Mouse (Mus musculus) layer of hippocampus, adult 8-10 months (tissue): ENCODE data around the gene Klhl25. TPM values are rescaled to one million over a fixed set of nuclear protein-coding genes. Genes with fewer than 3 reads are reported as not detected.
"Not testable (repeated sequence)": the region's sequence is repeated elsewhere in the genome, so short reads cannot be mapped to it uniquely, and the experiment has no call there.

Experiments
- DNase-seq, 2 experiments: peaks; one replicate each; pipeline ENCODE4 v3.0.0; 2022; ENCODE audit warnings: low spot score in 2 of 2
- total RNA-seq, 4 experiments: library from RNA; stranded (reverse); gene quantifications; 2 replicates each; pipeline ENCODE4 v1.2.4; 2022

Gene Klhl25
- total RNA-seq, 4 experiments from 2014 or later, result 7.6 to 14.6 (median 11.4) TPM

GRCm38 (mm10) chr7:75842306-75842705 is 5.8 kb upstream of the Klhl25 start:
- DNase-seq, result no peak

DNA sequence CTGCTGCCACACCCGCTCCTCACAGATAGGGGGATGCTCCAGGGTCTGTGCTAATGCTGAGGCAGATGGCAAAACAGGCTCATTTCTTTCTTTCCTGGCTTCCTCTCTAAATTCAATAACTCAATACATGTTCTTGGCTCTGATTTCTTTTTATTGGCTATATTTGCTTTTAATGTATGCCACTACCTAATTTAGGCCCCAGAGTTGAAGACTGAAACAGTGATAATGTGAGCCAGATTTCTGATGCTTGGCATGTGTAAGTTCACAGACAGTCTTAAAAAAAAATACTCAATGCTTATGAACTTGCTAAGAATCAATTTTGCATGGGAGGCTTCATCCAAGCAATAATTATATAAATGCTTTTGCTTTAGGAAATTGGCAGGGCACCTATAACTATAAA is 2.2 kb upstream of the Klhl25 start:
- no peak for DNase-seq

DNA sequence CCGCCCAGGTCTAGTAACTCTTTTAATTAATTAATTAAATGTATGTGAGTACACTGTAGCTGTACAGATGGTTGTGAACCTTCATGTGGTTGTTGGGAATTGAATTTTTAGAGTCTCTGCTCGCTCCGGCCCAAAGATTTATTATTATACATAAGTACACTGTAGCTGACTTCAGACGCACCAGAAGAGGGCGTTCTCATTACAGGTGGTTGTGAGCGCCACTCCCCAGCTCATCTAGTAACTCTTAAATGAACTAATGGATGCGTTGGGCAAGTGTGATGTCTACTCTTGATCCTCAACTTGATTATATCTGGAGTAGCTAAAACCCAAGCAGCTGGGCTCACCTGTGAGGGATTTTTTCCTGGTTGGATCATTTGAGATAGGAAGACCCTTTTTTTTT is 1.2 kb upstream of the Klhl25 start:
- no peak for DNase-seq

DNA sequence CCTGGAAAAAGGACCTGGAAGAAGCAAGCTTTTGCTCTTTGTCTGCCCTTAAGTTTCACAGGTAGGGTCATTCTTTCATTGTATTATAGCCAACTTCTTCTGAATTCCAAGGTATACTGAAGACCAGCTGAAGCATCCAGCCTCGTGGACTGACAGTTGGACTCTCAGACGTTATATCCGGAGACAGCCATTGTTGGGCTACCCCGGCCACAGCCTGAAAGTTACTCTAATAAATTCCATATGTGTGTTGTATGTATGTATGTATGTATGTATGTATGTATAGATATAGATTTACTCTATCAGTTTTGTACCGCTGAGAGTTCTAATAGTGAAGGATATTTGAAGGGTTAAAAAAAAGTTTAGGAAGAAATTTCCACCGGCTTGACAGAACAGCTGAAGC is 621 bp upstream of the Klhl25 start:
- DNase-seq, result no peak

DNA sequence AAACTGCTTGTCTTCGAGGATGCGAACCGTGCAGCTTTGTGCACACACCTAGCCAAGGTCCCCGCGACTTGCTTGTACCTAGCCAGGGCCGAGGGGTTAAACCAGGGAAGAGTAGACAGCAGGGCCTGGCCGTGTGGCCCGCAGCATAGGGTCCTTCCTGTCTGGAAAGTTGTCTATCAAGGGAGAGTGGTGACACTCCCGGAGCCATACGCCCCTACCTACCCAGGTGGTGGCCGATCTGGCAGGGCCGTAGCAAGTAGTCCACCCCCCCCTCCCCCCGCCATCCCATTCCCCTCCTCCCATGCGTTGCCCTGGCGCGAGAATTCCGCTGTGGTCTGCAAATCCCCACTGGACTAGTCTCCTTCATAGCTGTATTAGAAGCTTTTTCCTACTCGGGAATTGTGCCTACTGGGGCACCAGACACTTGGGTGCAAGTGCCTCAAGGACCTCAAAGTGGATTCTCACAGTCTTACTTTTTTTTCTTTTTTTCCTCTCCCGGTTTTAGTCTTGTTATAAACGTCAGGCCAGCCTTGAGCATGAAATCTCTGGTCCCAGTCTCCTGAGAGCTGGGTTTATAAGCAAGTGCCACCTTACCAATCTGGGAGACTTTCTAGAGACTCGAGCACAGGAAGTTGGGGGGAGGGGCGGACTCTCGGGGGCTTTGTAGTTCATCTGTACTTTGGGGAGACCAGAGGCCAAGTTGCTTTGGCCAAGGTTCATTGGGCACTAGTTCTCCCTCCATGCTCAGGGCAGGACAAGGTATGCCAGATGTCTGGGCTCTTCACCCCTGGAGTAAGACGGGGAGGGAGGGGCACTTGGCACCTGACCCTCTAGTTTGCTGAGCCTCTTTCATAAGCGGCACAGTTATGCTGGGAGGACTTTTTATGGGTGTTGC is 913 bp downstream of the Klhl25 start:
- DNase-seq, result no peak

- DNase-seq, result not testable (repeated sequence)
Measured at GRCm38 (mm10) chr7:75850396-75850795, 2.3 kb downstream of the Klhl25 start.

GRCm38 (mm10) chr7:75851290-75851689 is 3.2 kb downstream of the Klhl25 start:
- DNase-seq, result no peak

DNA sequence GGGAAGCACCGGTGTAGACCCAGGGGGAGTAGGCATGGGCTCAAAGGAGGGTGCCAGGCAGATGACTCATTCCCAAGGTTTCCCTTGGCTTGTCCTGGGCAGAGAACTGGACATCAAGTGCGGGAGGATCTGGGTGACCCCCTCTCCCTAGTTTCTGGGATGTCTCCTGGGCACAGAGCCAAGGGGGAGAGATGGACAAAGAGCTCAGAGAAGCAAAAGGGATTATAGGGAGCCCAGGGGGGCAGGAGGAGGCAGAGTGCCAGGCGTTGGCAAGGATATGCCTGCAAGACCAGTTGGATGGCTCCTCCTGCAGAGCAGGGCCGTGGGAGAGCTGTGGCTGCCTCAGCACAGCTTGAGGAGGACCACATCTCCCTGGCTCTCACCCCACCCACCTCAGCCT is 4.3 kb downstream of the Klhl25 start:
- peak; percentile 61 to 64 for DNase-seq

DNA sequence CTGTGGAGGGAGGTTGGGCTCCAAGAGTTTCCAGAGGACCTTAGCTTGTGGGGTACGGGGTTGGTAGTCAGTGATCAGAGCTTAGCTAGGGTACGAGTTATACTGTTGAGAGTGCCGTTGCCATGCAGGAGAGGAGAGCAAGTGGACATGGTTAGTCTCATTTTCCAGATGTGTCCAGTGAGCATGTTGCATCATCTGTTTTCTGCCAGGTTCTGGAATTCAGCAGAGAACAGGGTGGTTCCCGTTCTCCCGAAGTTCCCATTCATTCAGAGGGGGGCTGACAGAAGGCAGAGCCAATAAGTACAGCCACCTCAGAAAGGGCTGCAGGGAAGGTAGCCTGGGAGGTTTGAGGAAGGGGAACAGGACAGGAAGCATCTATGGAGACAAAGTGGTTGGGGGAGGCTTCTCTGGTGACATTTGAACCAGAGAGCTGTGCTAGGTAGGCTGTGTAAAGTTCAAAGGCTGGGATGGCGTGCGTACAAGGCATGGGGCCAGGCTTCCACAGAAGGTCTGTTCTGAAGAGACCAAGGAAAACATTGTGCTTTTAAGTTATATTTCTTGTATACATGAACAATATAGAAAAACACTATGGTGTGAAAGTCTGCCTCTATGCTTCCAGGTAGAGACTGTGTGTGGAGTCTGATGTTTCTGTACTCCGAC is 5.2 kb downstream of the Klhl25 start:
- DNase-seq, result no peak

DNA sequence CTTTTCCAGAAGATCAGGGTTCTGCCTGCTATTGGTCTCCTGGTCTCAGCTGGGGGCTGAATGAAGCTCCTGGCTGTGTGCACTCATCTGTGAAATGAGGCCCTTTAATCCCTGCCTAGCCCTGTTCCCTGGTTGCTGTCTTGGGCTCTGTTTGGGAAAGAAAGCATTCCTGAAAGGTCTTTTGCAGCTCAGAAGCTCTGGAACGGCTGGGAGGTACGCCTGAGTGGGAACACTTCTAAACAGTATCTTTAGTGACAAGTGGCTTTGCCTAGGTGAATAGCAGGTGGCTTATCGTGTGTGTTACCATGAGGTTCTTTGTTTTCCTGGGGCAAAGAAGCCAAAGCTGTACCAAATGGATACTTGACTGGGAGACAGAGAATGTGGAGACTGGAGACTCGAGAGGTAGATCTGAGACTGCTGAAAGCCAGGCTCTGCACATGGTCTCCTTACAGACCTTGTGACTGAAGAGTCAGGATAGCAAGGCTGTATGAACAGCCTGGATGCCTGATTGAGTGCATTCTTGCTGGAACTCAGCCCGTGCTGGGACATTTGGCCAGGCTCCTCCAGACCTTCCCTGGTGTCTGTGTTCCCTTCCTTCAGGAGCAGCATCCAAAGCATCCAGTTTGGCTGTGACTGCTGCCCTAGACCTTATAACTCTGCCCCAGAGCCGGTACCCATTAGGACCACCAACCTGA is 6.3 kb downstream of the Klhl25 start:
- DNase-seq, result no peak

GRCm38 (mm10) chr7:75855028-75855427 is 6.9 kb downstream of the Klhl25 start:
- no peak for DNase-seq

GRCm38 (mm10) chr7:75856259-75856658 is 8.1 kb downstream of the Klhl25 start:
- no peak for DNase-seq

GRCm38 (mm10) chr7:75859771-75860196 is 11.7 kb downstream of the Klhl25 start:
- DNase-seq, result no peak

- DNase-seq, result not testable (repeated sequence)
Measured at GRCm38 (mm10) chr7:75861638-75862426, 13.7 kb downstream of the Klhl25 start.

GRCm38 (mm10) chr7:75862427-75862781 is 14.3 kb downstream of the Klhl25 start:
- DNase-seq, result not testable (repeated sequence)

GRCm38 (mm10) chr7:75863248-75863911 is 15.3 kb downstream of the Klhl25 start:
- not testable (repeated sequence) for DNase-seq

DNA sequence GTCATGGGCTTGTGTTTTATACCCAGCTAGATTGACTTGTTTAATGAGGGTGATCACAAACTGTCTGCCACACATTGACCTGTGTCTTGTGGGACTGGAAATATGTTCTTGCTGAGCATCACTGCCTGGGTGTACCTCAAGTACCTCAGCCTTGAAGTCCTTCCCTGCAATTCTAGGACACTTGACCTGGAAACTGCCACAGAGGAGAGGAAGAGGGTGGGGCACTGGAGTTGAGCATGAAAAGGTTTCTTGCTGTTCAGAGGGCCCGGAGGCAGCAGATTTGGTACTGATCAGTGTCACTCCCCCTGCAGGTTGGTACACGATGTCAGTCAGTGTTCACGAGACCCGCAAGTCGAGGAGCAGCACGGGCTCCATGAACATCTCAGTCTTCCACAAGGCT is 16.9 kb downstream of the Klhl25 start:
- DNase-seq, result no peak

DNA sequence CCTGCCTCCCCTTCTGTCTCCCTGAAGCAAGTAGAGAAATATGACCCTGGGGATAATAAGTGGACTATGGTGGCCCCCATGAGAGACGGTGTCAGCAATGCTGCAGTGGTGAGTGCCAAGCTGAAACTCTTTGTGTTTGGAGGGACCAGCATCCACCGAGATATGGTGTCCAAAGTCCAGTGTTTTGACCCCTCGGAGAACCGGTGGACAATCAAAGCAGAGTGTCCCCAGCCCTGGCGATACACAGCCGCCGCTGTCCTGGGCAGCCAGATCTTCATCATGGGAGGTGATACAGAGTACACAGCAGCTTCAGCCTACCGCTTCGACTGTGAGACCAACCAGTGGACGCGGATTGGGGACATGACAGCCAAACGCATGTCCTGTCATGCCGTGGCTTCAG is 18.4 kb downstream of the Klhl25 start:
- DNase-seq, result no peak

GRCm38 (mm10) chr7:75868687-75869086 is 20.6 kb downstream of the Klhl25 start:
- DNase-seq, result no peak

GRCm38 (mm10) chr7:75870551-75870950 is 22.4 kb downstream of the Klhl25 start:
- no peak for DNase-seq

GRCm38 (mm10) chr7:75872255-75872654 is 24.1 kb downstream of the Klhl25 start:
- DNase-seq, result no peak
